Mouse (Mus musculus) forebrain, embryonic 14.5 days (tissue): ENCODE results near the gene Creb3l2. TPM values are rescaled to one million over a fixed set of nuclear protein-coding genes. Genes with fewer than 3 reads are reported as not detected.
A peak's percentile ranks its signal among the peaks of the same experiment; 100 is the strongest.

Source experiments
- ATAC-seq: fragments of 200-750 bp; cut with Nextera tagmentation; 2 replicates; pipeline ENCODE4 v1.8.0; 2017; ENCODE audit warnings: mild to moderate bottlenecking, moderate library complexity
- DNase-seq: peaks from one replicate; pipeline ENCODE4 v3.0.0-alpha.2; 2015; ENCODE audit warnings: low spot score
- H3K27ac ChIP-seq: fragments of 300-500 bp; sonication (generic); 2 replicates; pipeline ENCODE4 v1.5.1; 2014; ENCODE audit warnings: low read depth, mild to moderate bottlenecking, control low read depth, low read length, moderate library complexity
- H3K27me3 ChIP-seq: fragments of 300-500 bp; sonication (generic); replicated peaks from 2 replicates; pipeline ENCODE4 v1.6.1; 2014; ENCODE audit warnings: low read length, control low read depth, mixed read lengths; ENCODE audit not compliant: control insufficient read depth, insufficient read depth
- H3K36me3 ChIP-seq: fragments of 300-500 bp; sonication (generic); 2 replicates; pipeline ENCODE4 v1.6.1; 2014; ENCODE audit warnings: low read length, control low read depth; ENCODE audit not compliant: control insufficient read depth, insufficient read depth
- H3K4me1 ChIP-seq: fragments of 300-500 bp; sonication (generic); 2 replicates; pipeline ENCODE4 v1.6.1; 2014; ENCODE audit warnings: antibody characterized with exemption, low read length, control low read depth; ENCODE audit not compliant: control insufficient read depth, insufficient read depth
- H3K4me2 ChIP-seq: fragments of 300-500 bp; sonication (generic); 2 replicates; pipeline ENCODE4 v1.6.1; 2014; ENCODE audit warnings: mild to moderate bottlenecking, control low read depth, low read length
- H3K4me3 ChIP-seq: fragments of 300-500 bp; sonication (generic); 2 replicates; pipeline ENCODE4 v1.5.1; 2014; ENCODE audit warnings: low read depth, low read length, control low read depth
- H3K9ac ChIP-seq: fragments of 300-500 bp; sonication (generic); 2 replicates; pipeline ENCODE4 v1.6.1; 2014; ENCODE audit warnings: mild to moderate bottlenecking, low read length, control low read depth, moderate library complexity
- H3K9me3 ChIP-seq: fragments of 300-500 bp; sonication (generic); replicated peaks from 2 replicates; pipeline ENCODE4 v1.6.1; 2016; ENCODE audit warnings: low read length, control low read depth, mixed read lengths; ENCODE audit not compliant: control insufficient read depth
- WGBS: fragments of 180-500 bp; shearing (Covaris S2); extraction: QIAGEN DNeasy Blood & Tissue Kit; methylation state at CpG from one replicate; pipeline ENCODE4 v1.1.7; 2014; 5-methylcytosine and 5-hydroxymethylcytosine counted together
- polyA plus RNA-seq: library from polyadenylated mRNA; unstranded; fragments of >200 nt; fragmentation: Nextera tagmentation; extraction: Ambion mirVana; gene quantifications from 2 replicates; pipeline ENCODE4 v1.2.1, GENCODE M21; 2014

The Creb3l2 gene
- polyA plus RNA-seq, 1 experiment from 2014 or later, result 2.4 TPM

- H3K4me1 ChIP-seq, result no peaks in the 10 kb centered on the region
- DNase-seq (no peak), ATAC-seq (no peak)
- no peaks in the 10 kb centered on the region for H3K9me3 ChIP-seq
- H3K27ac ChIP-seq, result no peak overlapping the region
- H3K27me3 ChIP-seq, result no peaks in the 10 kb centered on the region
- H3K4me3 ChIP-seq, result no peak overlapping the region
- no peaks in the 10 kb centered on the region for H3K36me3 ChIP-seq
- no peak overlapping the region for H3K9ac ChIP-seq
- H3K4me2 ChIP-seq, result no peak overlapping the region
- 59% methylated on average over 4 of the region's 4 CpGs for WGBS
Measured at GRCm38 (mm10) chr6:37451664-37452063, 9.7 kb upstream of the Creb3l2 start.

GRCm38 (mm10) chr6:37447704-37448466, 5.9 kb upstream of the Creb3l2 start:
- DNase-seq (peak; percentile 88), ATAC-seq (peak; percentile 85)
- Histone ChIP-seq H3K4me2 (no peak overlapping the region), H3K27me3 (no peaks in the 10 kb centered on the region), H3K27ac (no peak overlapping the region), H3K36me3 (no peaks in the 10 kb centered on the region), H3K4me3 (no peak overlapping the region), H3K9me3 (no peaks in the 10 kb centered on the region), H3K9ac (no peak overlapping the region), H3K4me1 (no peaks in the 10 kb centered on the region)
- WGBS, result 29% methylated on average over 10 of the region's 10 CpGs

- H3K4me2 ChIP-seq, result peak overlapping the region; percentile 62
- no peak overlapping the region for H3K27ac ChIP-seq
- H3K36me3 ChIP-seq, result no peaks in the 10 kb centered on the region
- WGBS, result 52% methylated on average over 4 of the region's 4 CpGs
- no peak for DNase-seq
- no peaks in the 10 kb centered on the region for H3K27me3 ChIP-seq
- ATAC-seq, result no peak
- H3K9ac ChIP-seq, result peak overlapping the region; percentile 59
- no peaks in the 10 kb centered on the region for H3K9me3 ChIP-seq
- peak overlapping the region; percentile 78 for H3K4me3 ChIP-seq
- H3K4me1 ChIP-seq, result 0 out of 2 replicates have a peak, but pooled peaks cover 3% of the 10 kb centered on the region
Measured at GRCm38 (mm10) chr6:37442781-37443180, 835 bp upstream of the Creb3l2 start.

- 0 out of 2 replicates have a peak, but pooled peaks cover 3% of the 10 kb centered on the region for H3K4me1 ChIP-seq
- H3K4me3 ChIP-seq, result peak overlapping the region; percentile 78
- no peaks in the 10 kb centered on the region for H3K9me3 ChIP-seq
- peak overlapping the region; percentile 69 for H3K9ac ChIP-seq
- H3K27ac ChIP-seq, result peak overlapping the region; percentile 39; the same call in 1 of the 2 replicates
- no peaks in the 10 kb centered on the region for H3K27me3 ChIP-seq
- peak overlapping the region; percentile 62 for H3K4me2 ChIP-seq
- DNase-seq, result peak; percentile 23
- 2% methylated on average over 40 of the region's 40 CpGs for WGBS
- no peaks in the 10 kb centered on the region for H3K36me3 ChIP-seq
- ATAC-seq, result peak; percentile 56
Measured at GRCm38 (mm10) chr6:37441251-37442011, 515 bp downstream of the Creb3l2 start.

- H3K36me3 ChIP-seq, result no peaks in the 10 kb centered on the region
- DNase-seq (peak; percentile 14), ATAC-seq (no peak)
- peak overlapping the region; percentile 78 for H3K4me3 ChIP-seq
- no peaks in the 10 kb centered on the region for H3K27me3 ChIP-seq
- WGBS, result 16% methylated on average over 12 of the region's 12 CpGs
- 0 out of 2 replicates have a peak, but pooled peaks cover 3% of the 10 kb centered on the region for H3K4me1 ChIP-seq
- peak overlapping the region; percentile 69 for H3K9ac ChIP-seq
- peak overlapping the region; percentile 62 for H3K4me2 ChIP-seq
- no peaks in the 10 kb centered on the region for H3K9me3 ChIP-seq
- H3K27ac ChIP-seq, result no peak overlapping the region
Measured at GRCm38 (mm10) chr6:37440491-37441250, 1.3 kb downstream of the Creb3l2 start.

GRCm38 (mm10) chr6:37439676-37440490, 2.1 kb downstream of the Creb3l2 start:
- no peaks in the 10 kb centered on the region for H3K36me3 ChIP-seq
- H3K4me2 ChIP-seq, result peak overlapping the region; percentile 62
- H3K27me3 ChIP-seq, result no peaks in the 10 kb centered on the region
- ATAC-seq (no peak), DNase-seq (no peak)
- H3K9me3 ChIP-seq, result no peaks in the 10 kb centered on the region
- 70% methylated on average over 13 of the region's 13 CpGs for WGBS
- 0 out of 2 replicates have a peak, but pooled peaks cover 3% of the 10 kb centered on the region for H3K4me1 ChIP-seq
- H3K9ac ChIP-seq, result no peak overlapping the region
- 0 out of 2 replicates have a peak overlapping the region, but pooled peaks have one; percentile 78 for H3K4me3 ChIP-seq
- H3K27ac ChIP-seq, result no peak overlapping the region

- Histone ChIP-seq H3K9me3 (no peaks in the 10 kb centered on the region), H3K27me3 (no peaks in the 10 kb centered on the region), H3K9ac (no peak overlapping the region), H3K4me1 (0 out of 2 replicates have a peak, but pooled peaks cover 3% of the 10 kb centered on the region), H3K36me3 (no peaks in the 10 kb centered on the region), H3K27ac (no peak overlapping the region), H3K4me3 (no peak overlapping the region), H3K4me2 (no peak overlapping the region)
- DNase-seq, result no peak
- ATAC-seq, result no peak
- WGBS, result 96% methylated on average over 3 of the region's 3 CpGs
Measured at GRCm38 (mm10) chr6:37438510-37438909, 3.4 kb downstream of the Creb3l2 start.

GRCm38 (mm10) chr6:37437086-37437485, 4.9 kb downstream of the Creb3l2 start:
- H3K9me3 ChIP-seq, result no peaks in the 10 kb centered on the region
- H3K27ac ChIP-seq, result no peak overlapping the region
- H3K4me2 ChIP-seq, result no peak overlapping the region
- DNase-seq (no peak), ATAC-seq (no peak)
- no peaks in the 10 kb centered on the region for H3K36me3 ChIP-seq
- no peak overlapping the region for H3K9ac ChIP-seq
- 0 out of 2 replicates have a peak, but pooled peaks cover 3% of the 10 kb centered on the region for H3K4me1 ChIP-seq
- no peaks in the 10 kb centered on the region for H3K27me3 ChIP-seq
- WGBS, result 88% methylated on average over 13 of the region's 13 CpGs
- no peak overlapping the region for H3K4me3 ChIP-seq
